ENCODE assay signal across 22 mouse cellular contexts in the genomic region with DNA sequence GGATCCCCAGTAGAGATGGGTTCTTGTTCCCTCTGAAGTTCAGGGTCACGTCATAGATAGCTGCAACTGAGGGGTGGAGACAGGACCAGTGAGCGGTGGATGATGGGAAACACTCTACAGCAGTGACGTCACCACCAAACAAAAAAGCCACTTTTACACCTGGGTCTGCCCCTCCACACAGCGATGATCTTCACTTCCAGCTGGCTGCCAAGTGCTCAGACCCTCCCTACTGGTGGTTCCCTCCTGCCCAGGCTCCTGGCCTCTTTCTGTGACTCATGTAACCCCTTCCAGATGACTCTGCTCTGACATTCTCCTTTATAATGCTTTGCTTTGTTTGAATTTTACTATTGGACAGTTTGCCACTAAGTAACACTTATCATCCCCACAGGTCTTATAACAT. TPM values are rescaled to one million over a fixed set of nuclear protein-coding genes. Genes with fewer than 3 reads are reported as not detected.
DNase-seq lines count a peak whose midpoint lies in the region; ATAC-seq lines count a peak whose summit lies in the region.
"Had no signal": no experiment of that assay in that cellular context is flagged by ENCODE, and none has a peak within 500 bp of the region (broad histone marks: within the 10 kb centered on the region; RNA-seq: fewer than 3 reads in every experiment).

No protein-coding gene starts in this region.

- DNase-seq in adrenal gland, adult (ENCODE audit: inconsistent age in 2 of 2, low spot score in 1 of 2): peak; percentile 60 to 82
- no peak for DNase-seq in adrenal gland, postnatal 10 days
- DNase-seq in limb, embryonic 10.5 days (ENCODE audit: low spot score): no peak
- no peak for DNase-seq in cerebellum, postnatal 14 days
- DNase-seq: adrenal gland, adult 8-10 months; adrenal gland, postnatal 25 days; cerebellum, adult 11-12 months; cerebellum, adult 2 months; cerebellum, adult 9-10 months; cerebellum, postnatal 10 days; cerebellum, postnatal 36 days; embryo, embryonic 11 days had no signal

- H3K4me3 ChIP-seq in limb, embryonic 12.5 days (replicated peaks): no peak overlapping the region
- no peak overlapping the region for H3K4me3 ChIP-seq in limb, embryonic 10.5 days
- H3K4me3 ChIP-seq: embryonic facial prominence, embryonic 13.5 days; embryonic facial prominence, embryonic 15.5 days; erythroblast, embryonic 14.5 days; forebrain, embryonic 10.5 days; forebrain, embryonic 12.5 days had no signal

- peaks cover 86% of the 10 kb centered on the region for H3K36me3 ChIP-seq in limb, embryonic 12.5 days
- H3K36me3 ChIP-seq in limb, embryonic 10.5 days: peaks cover 80% of the 10 kb centered on the region

- no peaks in the 10 kb centered on the region for H3K9me3 ChIP-seq in limb, embryonic 12.5 days
- no peaks in the 10 kb centered on the region for H3K9me3 ChIP-seq in limb, embryonic 10.5 days (replicated peaks)
- H3K9me3 ChIP-seq: embryonic facial prominence, embryonic 13.5 days; embryonic facial prominence, embryonic 15.5 days; forebrain, embryonic 10.5 days; forebrain, embryonic 12.5 days had no signal

- H3K4me1 ChIP-seq in limb, embryonic 12.5 days (replicated peaks): no peaks in the 10 kb centered on the region
- H3K4me1 ChIP-seq in limb, embryonic 10.5 days: no peaks in the 10 kb centered on the region
- H3K4me1 ChIP-seq: embryonic facial prominence, embryonic 13.5 days; embryonic facial prominence, embryonic 15.5 days; forebrain, embryonic 10.5 days; forebrain, embryonic 12.5 days had no signal

- no peaks in the 10 kb centered on the region for H3K27me3 ChIP-seq in limb, embryonic 12.5 days
- no peaks in the 10 kb centered on the region for H3K27me3 ChIP-seq in limb, embryonic 10.5 days (ENCODE audit: low read depth, poor library complexity, severe bottlenecking)
- H3K27me3 ChIP-seq: embryonic facial prominence, embryonic 13.5 days; embryonic facial prominence, embryonic 15.5 days; forebrain, embryonic 12.5 days; Patski had no signal

- H3K9ac ChIP-seq in limb, embryonic 12.5 days (replicated peaks): 0 out of 2 replicates have a peak overlapping the region, but pooled peaks have one; percentile 8
- H3K9ac ChIP-seq: embryonic facial prominence, embryonic 13.5 days; embryonic facial prominence, embryonic 15.5 days; forebrain, embryonic 12.5 days had no signal

- H3K4me2 ChIP-seq in limb, embryonic 12.5 days: no peak overlapping the region
- H3K4me2 ChIP-seq: embryonic facial prominence, embryonic 13.5 days; embryonic facial prominence, embryonic 15.5 days; forebrain, embryonic 12.5 days had no signal

- 84% methylated on average over 4 of the region's 4 CpGs for WGBS in limb, embryonic 12.5 days
- 92% methylated on average over 4 of the region's 4 CpGs for WGBS in limb, embryonic 10.5 days

- ATAC-seq in limb, embryonic 12.5 days (ENCODE audit: insufficient number of reproducible peaks, insufficient read depth, low FRiP score, low TSS enrichment, low read depth): no peak
- ATAC-seq: activated CD4-positive, CD25-positive, alpha-beta regulatory T cell, adult 4 months; forebrain, embryonic 14.5 days; forebrain, embryonic 16.5 days; Patski had no signal

- H3K27ac ChIP-seq in limb, embryonic 12.5 days: no peak overlapping the region
- no peak overlapping the region for H3K27ac ChIP-seq in limb, embryonic 10.5 days
- H3K27ac ChIP-seq: embryonic facial prominence, embryonic 13.5 days; embryonic facial prominence, embryonic 15.5 days; forebrain, embryonic 10.5 days; forebrain, embryonic 12.5 days had no signal

RNA-seq across cellular contexts. Expression of a gene that starts 38.0 kb away (rescaled TPM):
- total RNA-seq in adrenal gland, postnatal 10 days (2021): 10 to 100 TPM; 44.3 to 53.2 TPM
- polyA plus RNA-seq in limb, embryonic 12.5 days (2016; fragmentation: Nextera tagmentation; extraction: Ambion mirVana): 17.0 and 18.8 TPM in 2 replicates
- polyA plus RNA-seq in limb, embryonic 10.5 days (2016; fragmentation: Nextera tagmentation; extraction: Ambion mirVana): 10.3 and 13.1 TPM in 2 replicates

Comparison
In these comparisons a context has a peak if more than half of its experiments do, and no peak if none do; other contexts are left out.
1. DNase-seq: peak in adrenal gland, adult (2 of 2); none in adrenal gland, postnatal 10 days (single experiment), limb, embryonic 10.5 days (single experiment) and cerebellum, postnatal 14 days (0 of 2).